Mouse (Mus musculus) stomach, postnatal 0 days (tissue): Measurements from ENCODE around the gene Angptl1. TPM values are rescaled to one million over a fixed set of nuclear protein-coding genes. Genes with fewer than 3 reads are reported as not detected.

Experiments
- ATAC-seq: fragments of 200-750 bp; cut with Nextera tagmentation; 2 replicates; pipeline ENCODE4 v1.8.0; 2017; ENCODE audit not compliant: low FRiP score, low TSS enrichment
- DNase-seq: peaks from one replicate; pipeline ENCODE4 v3.0.0-alpha.2; 2016; ENCODE audit warnings: low spot score
- H3K27ac ChIP-seq: fragments of 300-500 bp; sonication (generic); replicated peaks from 2 replicates; pipeline ENCODE4 v1.5.1; 2014; ENCODE audit warnings: mild to moderate bottlenecking, control low read depth
- H3K27me3 ChIP-seq: fragments of 300-500 bp; sonication (generic); 2 replicates; pipeline ENCODE4 v1.6.1; 2014; ENCODE audit warnings: low read length; ENCODE audit not compliant: control insufficient read depth, insufficient read depth
- H3K36me3 ChIP-seq: fragments of 300-500 bp; sonication (generic); 2 replicates; pipeline ENCODE4 v1.6.1; 2014; ENCODE audit warnings: low read length, mixed read lengths; ENCODE audit not compliant: control insufficient read depth, insufficient read depth
- H3K4me1 ChIP-seq: fragments of 300-500 bp; sonication (generic); replicated peaks from 2 replicates; pipeline ENCODE4 v1.6.1; 2014; ENCODE audit warnings: antibody characterized with exemption; ENCODE audit not compliant: control insufficient read depth, insufficient read depth
- H3K4me2 ChIP-seq: fragments of 300-500 bp; sonication (generic); replicated peaks from 2 replicates; pipeline ENCODE4 v1.6.1; 2014; ENCODE audit warnings: low read depth, mild to moderate bottlenecking, control low read depth, moderate library complexity
- H3K4me3 ChIP-seq: fragments of 300-500 bp; sonication (generic); 2 replicates; pipeline ENCODE4 v1.5.1; 2014; ENCODE audit warnings: low read depth, low read length, control low read depth
- H3K9ac ChIP-seq: fragments of 300-500 bp; sonication (generic); 2 replicates; pipeline ENCODE4 v1.6.1; 2014; ENCODE audit warnings: mild to moderate bottlenecking, low read length, control low read depth, mixed read lengths
- H3K9me3 ChIP-seq: fragments of 300-500 bp; sonication (generic); 2 replicates; pipeline ENCODE4 v1.6.1; 2016; ENCODE audit warnings: low read length; ENCODE audit not compliant: control insufficient read depth
- CTCF ChIP-seq: IDR thresholded peaks from 2 replicates; pipeline ENCODE4 v1.5.1; 2016; ENCODE audit warnings: antibody characterized with exemption, low read depth, mild to moderate bottlenecking, moderate library complexity
- EP300 ChIP-seq: optimal IDR thresholded peaks from 2 replicates; pipeline ENCODE3; 2016; ENCODE audit warnings: antibody characterized with exemption
- WGBS: fragments of 180-500 bp; shearing (Covaris S2); extraction: QIAGEN DNeasy Blood & Tissue Kit; methylation state at CpG from one replicate; pipeline ENCODE4 v1.1.7; 2014; 5-methylcytosine and 5-hydroxymethylcytosine counted together
- polyA plus RNA-seq: library from polyadenylated mRNA; unstranded; fragments of >200 nt; fragmentation: Nextera tagmentation; extraction: Ambion mirVana; gene quantifications from 2 replicates; pipeline ENCODE4 v1.2.1, GENCODE M21; 2015

The Angptl1 gene
- polyA plus RNA-seq, result 7.6 and 8.0 TPM in 2 replicates

GRCm38 (mm10) chr1:156838177-156838576 is at the start of gene Angptl1:
Angptl1 (plus strand) TSS chr1:156838562.
- DNase-seq, result no peak
- Histone ChIP-seq H3K4me3 (peak within 1 kb of the TSS; percentile 31), H3K4me1 (0 out of 2 replicates have a peak, but pooled peaks cover 2% of the 10 kb centered on the region), H3K9ac (0 out of 2 replicates have a peak within 1 kb of the TSS, but pooled peaks have one; percentile 18), H3K4me2 (peak within 1 kb of the TSS; percentile 55), H3K27ac (peak within 1 kb of the TSS; percentile 67), H3K36me3 (no peaks in the 10 kb centered on the region), H3K9me3 (no peaks in the 10 kb centered on the region), H3K27me3 (no peaks in the 10 kb centered on the region)
- WGBS, result 31% methylated on average over 4 of the region's 4 CpGs
- TF ChIP-seq EP300 (no peak), CTCF (no peak)
- no peak for ATAC-seq

- no peak for TF ChIP-seq EP300
- Histone ChIP-seq H3K27me3 (no peaks in the 10 kb centered on the region), H3K9ac (no peak overlapping the region), H3K36me3 (no peaks in the 10 kb centered on the region), H3K9me3 (no peaks in the 10 kb centered on the region), H3K4me2 (no peak overlapping the region), H3K4me3 (no peak overlapping the region), H3K4me1 (no peaks in the 10 kb centered on the region), H3K27ac (no peak overlapping the region; the same call in 1 of the 2 replicates)
- ATAC-seq, result peak; percentile 54; the same call in 1 of the 2 replicates
- DNase-seq, result no peak
- 22% methylated on average over 5 of the region's 5 CpGs for WGBS
Measured at GRCm38 (mm10) chr1:156789844-156790490, 48.4 kb upstream of the Angptl1 start.

GRCm38 (mm10) chr1:156796251-156796650 is 42.1 kb upstream of the Angptl1 start:
- ATAC-seq (no peak), DNase-seq (no peak)
- no peaks in the 10 kb centered on the region for H3K36me3 ChIP-seq
- no peak overlapping the region for H3K27ac ChIP-seq
- TF ChIP-seq CTCF (no peak), EP300 (no peak)
- H3K9ac ChIP-seq, result no peak overlapping the region
- no peak overlapping the region for H3K4me3 ChIP-seq
- no peak overlapping the region for H3K4me2 ChIP-seq
- H3K9me3 ChIP-seq, result no peaks in the 10 kb centered on the region
- H3K27me3 ChIP-seq, result no peaks in the 10 kb centered on the region
- WGBS, result 57% methylated on average over 9 of the region's 9 CpGs
- no peaks in the 10 kb centered on the region for H3K4me1 ChIP-seq

- no peaks in the 10 kb centered on the region for H3K9me3 ChIP-seq
- H3K4me3 ChIP-seq, result no peak overlapping the region
- H3K27ac ChIP-seq, result no peak overlapping the region
- H3K27me3 ChIP-seq, result no peaks in the 10 kb centered on the region
- no peaks in the 10 kb centered on the region for H3K36me3 ChIP-seq
- TF ChIP-seq EP300 (no peak), CTCF (no peak)
- ATAC-seq (no peak), DNase-seq (no peak)
- H3K9ac ChIP-seq, result no peak overlapping the region
- H3K4me1 ChIP-seq, result no peaks in the 10 kb centered on the region
- no peak overlapping the region for H3K4me2 ChIP-seq
- 82% methylated on average over 6 of the region's 6 CpGs for WGBS
Measured at GRCm38 (mm10) chr1:156801276-156801675, 37.1 kb upstream of the Angptl1 start.

- WGBS, result 56% methylated on average over 10 of the region's 10 CpGs
- Histone ChIP-seq H3K9ac (no peak overlapping the region), H3K27me3 (no peaks in the 10 kb centered on the region), H3K4me2 (no peak overlapping the region), H3K4me1 (no peaks in the 10 kb centered on the region), H3K9me3 (no peaks in the 10 kb centered on the region), H3K27ac (no peak overlapping the region), H3K36me3 (no peaks in the 10 kb centered on the region), H3K4me3 (no peak overlapping the region)
- TF ChIP-seq EP300 (no peak), CTCF (no peak)
- peak; percentile 72; the same call in 1 of the 2 replicates for ATAC-seq
- peak; percentile 43 for DNase-seq
Measured at GRCm38 (mm10) chr1:156808332-156808731, 30.0 kb upstream of the Angptl1 start.

- DNase-seq, result no peak
- WGBS, result 78% methylated on average over 7 of the region's 7 CpGs
Measured at GRCm38 (mm10) chr1:156811928-156812327, 26.4 kb upstream of the Angptl1 start.

More at GRCm38 (mm10) chr1:156811928-156812327, 26.4 kb upstream of the Angptl1 start:
- ATAC-seq, result no peak
- Histone ChIP-seq H3K36me3 (peaks cover 3% of the 10 kb centered on the region; the same call in 1 of the 2 replicates), H3K27me3 (no peaks in the 10 kb centered on the region), H3K9ac (no peak overlapping the region), H3K27ac (no peak overlapping the region), H3K4me1 (no peaks in the 10 kb centered on the region), H3K4me3 (no peak overlapping the region), H3K9me3 (no peaks in the 10 kb centered on the region), H3K4me2 (no peak overlapping the region)
- TF ChIP-seq CTCF (no peak), EP300 (no peak)
